Mouse (Mus musculus): ENCODE data around the gene Spata1. TPM values are rescaled to one million over a fixed set of nuclear protein-coding genes. Genes with fewer than 3 reads are reported as not detected.

The Spata1 gene
- polyA plus RNA-seq (2017; shearing (Covaris generic)): 10.2 TPM

DNA sequence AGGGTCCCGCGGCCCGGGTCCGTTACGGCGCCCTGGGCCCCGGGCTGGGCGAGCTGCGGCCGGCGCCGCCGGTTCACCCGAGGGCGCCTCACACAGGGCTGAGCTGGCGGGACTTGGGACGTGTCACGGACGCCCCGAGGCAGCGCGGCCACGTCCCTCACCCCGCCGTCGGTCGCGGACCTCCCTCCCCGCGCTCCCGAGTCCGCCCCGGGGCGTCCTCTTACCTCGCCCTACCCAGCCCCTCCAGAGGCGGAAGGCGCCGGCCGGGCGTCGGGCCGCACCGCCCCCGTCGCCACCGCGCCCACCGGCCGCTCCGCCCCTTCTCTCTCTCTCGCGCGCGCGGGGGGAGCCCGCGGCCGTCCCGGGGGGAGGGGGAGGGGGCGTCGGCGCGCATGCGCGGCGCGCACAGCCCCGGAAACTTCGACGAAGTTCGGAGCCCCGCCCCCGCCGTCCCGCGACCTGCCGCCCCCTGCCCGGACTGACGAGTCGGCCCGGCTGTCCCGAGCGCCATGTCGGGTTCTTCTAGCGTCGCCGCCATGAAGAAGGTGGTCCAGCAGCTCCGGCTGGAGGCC, at the start of gene Spata1, which contains the start of gene Gng5:
TSS of gene Spata1 (minus strand) at position 323 of the 572 bp plus-strand sequence.
TSS of gene Gng5 (plus strand) at position 377 of the 572 bp plus-strand sequence.

DNA sequence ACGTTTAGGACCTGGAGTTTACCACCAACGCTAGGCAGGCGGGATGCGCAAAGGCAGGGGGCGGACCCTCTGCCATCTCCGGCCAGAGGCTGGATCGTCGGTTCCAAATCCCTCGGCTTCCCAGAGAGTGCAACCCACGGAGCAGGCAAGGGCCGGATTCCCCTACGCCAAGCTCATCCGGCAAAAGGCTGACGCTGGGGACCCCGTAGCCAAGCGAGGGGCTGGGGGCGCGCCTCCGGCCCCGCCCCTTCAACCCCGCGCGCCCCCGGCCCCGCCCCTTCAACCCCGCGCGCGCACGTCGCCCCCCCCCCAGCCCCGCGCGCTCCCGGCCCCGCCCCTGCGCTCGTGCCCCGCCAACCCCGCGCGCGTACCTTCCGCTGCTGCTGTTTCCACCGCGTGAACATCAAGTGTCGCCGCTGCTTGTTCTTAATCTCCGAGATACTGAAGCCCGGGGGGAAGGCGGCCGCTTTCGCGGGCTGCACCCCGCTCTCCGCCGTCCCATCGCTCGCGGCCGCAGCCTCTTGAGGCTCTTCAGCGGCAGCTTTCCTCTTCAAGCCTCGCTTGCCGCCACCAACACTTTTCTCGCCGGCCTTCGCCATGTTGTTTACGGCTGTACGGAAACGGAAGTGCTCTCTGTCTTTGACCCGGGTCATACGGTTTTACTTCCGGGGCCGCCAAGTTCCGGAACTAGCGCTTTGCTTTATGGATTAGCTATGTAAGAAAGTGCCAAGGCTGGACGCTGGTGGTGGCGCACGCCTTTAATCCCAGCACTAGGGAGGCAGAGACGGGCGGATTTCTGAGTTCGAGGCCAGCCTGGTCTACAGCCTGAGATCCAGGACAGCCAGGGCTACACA, 21.5 kb upstream of the Spata1 start, which contains the start of gene Rpf1:
TSS of gene Rpf1 (minus strand) at position 632 of the 854 bp plus-strand sequence.

DNA sequence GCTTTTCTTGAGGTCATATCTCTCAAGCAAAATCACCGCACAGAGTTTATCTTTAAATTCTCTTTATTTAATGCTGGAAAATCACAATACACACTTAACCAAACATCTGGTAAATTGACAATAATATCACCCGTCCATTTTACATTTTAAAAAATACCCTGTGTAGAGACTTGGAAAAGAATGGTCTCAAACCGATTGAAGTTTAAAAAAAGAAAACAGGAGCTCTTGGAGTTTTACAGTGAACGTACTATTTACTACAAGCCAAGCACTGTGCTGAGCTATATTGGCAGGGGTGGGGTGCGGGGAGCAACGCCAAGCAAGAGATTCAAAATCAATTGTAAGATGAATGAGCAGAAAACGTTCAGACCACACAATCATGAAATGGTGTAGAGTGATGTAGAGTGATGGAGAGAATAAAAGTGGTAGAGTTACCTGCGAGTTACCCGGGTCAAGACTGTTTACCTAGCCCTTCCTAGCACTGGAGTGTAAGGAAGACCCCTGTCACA, 49.8 kb downstream of the Spata1 start, which contains the start of gene Ctbs:
TSS of gene Ctbs (plus strand) at position 51 of the 506 bp plus-strand sequence.

Other genes starting within 250 kb of the Spata1 start
- gene Ssx2ip, start 95.1 kb downstream of the Spata1 start, polyA plus RNA-seq (2017; shearing (Covaris generic)): 4.4 TPM
- gene Ctbs, start 50.0 kb downstream of the Spata1 start, polyA plus RNA-seq (2017; shearing (Covaris generic)): 3.4 TPM
- 402 TPM for gene Gng5, start 54 bp upstream of the Spata1 start, polyA plus RNA-seq (2017; shearing (Covaris generic))
- 103 TPM for gene Rpf1, start 21.7 kb upstream of the Spata1 start, polyA plus RNA-seq (2017; shearing (Covaris generic))
- gene Uox, start 70.7 kb upstream of the Spata1 start, polyA plus RNA-seq (2017; shearing (Covaris generic)): not detected
- not detected for gene Dnase2b, start 115.8 kb upstream of the Spata1 start, polyA plus RNA-seq (2017; shearing (Covaris generic))
- gene 4930503B20Rik, start 151.6 kb upstream of the Spata1 start, polyA plus RNA-seq (2017; shearing (Covaris generic)): not detected
- 0.81 TPM for gene Samd13, start 185.8 kb upstream of the Spata1 start, polyA plus RNA-seq (2017; shearing (Covaris generic))